Mouse (Mus musculus) adrenal gland, adult 8-10 months (tissue): ENCODE results near the gene Krtap5-5. TPM values are rescaled to one million over a fixed set of nuclear protein-coding genes. Genes with fewer than 3 reads are reported as not detected.
"Not testable (repeated sequence)": the region's sequence is repeated elsewhere in the genome, so short reads cannot be mapped to it uniquely, and the experiment has no call there.

ENCODE experiments used
- DNase-seq: peaks from one replicate; pipeline ENCODE4 v3.0.0; 2022
- total RNA-seq, 4 experiments: library from RNA; stranded (reverse); gene quantifications; 2 replicates each; pipeline ENCODE4 v1.2.4; 2022

Gene Krtap5-5
- not detected for total RNA-seq

DNA sequence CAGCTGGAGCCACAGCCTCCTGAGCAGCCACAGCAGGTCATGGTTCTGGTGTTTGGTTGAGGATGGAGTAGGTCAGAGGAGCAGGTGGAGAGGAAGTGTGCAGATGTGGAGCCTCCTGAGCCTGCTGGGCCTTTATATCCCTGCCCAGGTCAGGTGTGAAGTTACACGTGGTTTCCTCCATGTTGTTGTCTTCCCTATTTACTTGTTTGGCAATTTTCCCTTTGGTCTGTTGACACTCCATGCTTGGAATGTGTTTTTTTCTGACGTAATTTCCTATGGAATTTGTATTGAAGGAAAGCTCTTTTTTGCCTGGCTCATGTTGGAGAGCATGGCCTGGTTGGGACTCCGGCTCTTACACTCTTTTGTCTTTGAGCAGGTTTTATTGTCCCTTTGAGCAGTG lies at the start of gene Krtap5-5:
Gene Krtap5-5, minus strand, starts transcription at position 101 of the 400 bp plus-strand sequence.
- not testable (repeated sequence) for DNase-seq

DNA sequence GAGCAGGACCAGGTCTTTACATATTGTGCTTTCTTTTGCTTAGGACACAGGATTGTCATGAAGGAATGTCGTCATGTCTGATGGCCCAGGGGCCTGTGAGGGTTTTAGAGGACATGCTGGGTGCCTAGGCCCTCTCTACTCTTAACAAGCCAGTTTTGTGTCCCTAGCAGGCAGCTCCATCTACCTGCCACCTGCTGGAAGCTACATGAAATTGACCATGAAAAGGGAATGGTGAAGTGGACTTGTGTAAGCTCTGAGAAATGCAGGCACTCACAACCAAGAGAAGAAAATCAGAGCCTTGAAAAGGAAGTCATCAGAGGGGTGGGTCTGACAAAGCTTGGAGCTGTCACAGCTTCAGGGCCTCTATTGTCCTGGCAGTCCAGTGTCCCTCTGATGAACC lies 49.5 kb upstream of the Krtap5-5 start:
- DNase-seq = not testable (repeated sequence)

- not testable (repeated sequence) for DNase-seq
These were observed 48.4 kb upstream of the Krtap5-5 start for GRCm38 (mm10) chr7:142278183-142278582.

- not testable (repeated sequence) for DNase-seq
These were observed 44.5 kb upstream of the Krtap5-5 start, which contains the start of gene Gm4559 for GRCm38 (mm10) chr7:142274263-142274662. Gm4559 (minus strand) TSS chr7:142274363.

DNA sequence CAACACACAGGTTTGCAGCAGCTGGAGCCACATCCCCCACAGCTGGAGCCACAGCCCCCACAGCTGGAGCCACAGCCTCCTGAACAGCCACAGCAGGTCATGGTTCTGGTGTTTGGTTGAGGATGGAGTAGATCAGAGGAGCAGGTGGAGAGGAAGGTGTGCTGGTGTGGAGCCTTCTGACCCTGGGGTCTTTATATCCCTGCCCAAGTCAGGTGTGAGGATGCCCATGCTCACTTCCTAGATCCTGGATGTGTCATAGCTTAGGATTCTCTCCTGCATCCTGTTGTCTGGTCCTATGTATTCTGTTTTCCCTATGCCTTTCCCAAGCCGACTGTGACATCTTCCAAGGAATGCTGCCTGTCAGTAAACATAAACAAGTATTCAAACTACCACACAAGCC lies 28.5 kb upstream of the Krtap5-5 start, which contains the start of gene Gm2431:
Gene Gm2431, minus strand, starts transcription at position 101 of the 400 bp plus-strand sequence.
- not testable (repeated sequence) for DNase-seq

GRCm38 (mm10) chr7:142255517-142255916 lies 25.7 kb upstream of the Krtap5-5 start:
- DNase-seq = peak; percentile 5

DNA sequence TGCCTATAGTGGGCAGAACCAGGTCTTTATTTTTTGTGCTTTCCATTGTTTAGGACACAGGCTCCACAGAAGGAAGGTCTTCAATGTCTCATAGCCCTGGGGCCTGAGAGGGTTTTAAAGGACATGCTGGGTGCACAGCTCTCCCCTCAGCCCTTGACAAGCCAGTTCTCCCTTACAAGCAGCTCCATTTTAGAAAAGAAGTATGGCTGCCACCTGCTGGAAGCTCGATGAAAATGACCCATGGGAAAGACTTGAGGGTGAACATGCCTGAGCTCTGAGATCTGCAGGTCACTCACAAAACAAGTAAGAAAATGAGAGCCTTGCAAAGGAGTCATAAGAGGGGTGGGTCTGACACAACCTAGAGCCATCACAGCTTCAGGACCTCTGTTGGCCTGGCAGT lies 20.1 kb upstream of the Krtap5-5 start:
- no peak for DNase-seq

DNA sequence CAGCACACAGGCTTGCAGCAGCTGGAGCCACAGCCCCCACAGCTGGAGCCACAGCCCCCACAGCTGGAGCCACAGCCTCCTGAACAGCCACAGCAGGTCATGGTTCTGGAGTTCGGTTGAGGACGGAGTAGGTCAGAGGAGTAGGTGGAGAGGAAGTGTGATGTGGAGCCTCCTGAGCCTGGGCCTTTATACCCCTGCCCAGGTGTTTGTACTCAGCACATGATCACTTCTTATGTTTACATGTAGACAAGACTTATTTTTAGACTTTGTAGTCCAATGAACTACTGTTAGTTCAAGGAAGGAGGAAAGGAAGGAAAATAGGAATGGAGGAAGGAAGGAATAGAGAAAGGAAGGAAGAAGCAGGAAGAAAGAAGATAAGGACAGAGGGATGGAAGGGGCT lies 11.2 kb upstream of the Krtap5-5 start, which contains the start of gene Gm40460:
Gene Gm40460, minus strand, starts transcription at position 101 of the 400 bp plus-strand sequence.
- no peak for DNase-seq

- DNase-seq = no peak
These were observed 1.8 kb upstream of the Krtap5-5 start for GRCm38 (mm10) chr7:142231540-142231939.

DNA sequence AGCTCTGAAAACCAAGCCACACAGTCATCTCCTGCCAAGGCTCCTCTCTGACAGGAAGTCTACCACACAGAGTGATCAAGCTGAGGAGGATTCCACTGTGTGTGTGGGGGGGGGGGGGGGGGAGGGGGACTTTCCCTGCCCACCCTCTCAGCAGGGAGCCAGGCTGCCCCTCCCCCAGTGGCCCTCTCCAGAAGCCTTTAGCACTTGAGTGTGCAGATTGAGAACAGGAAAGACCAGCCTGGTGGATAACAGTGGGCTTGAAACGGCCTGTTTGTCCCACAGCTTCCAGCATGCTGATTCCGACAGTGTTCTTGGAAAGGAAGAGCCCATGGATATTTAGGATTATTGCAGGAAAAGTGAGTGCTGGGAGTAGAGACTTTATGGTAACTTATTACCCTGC lies 5.3 kb downstream of the Krtap5-5 start:
- DNase-seq = no peak

GRCm38 (mm10) chr7:142212136-142212535 lies 17.6 kb downstream of the Krtap5-5 start:
- DNase-seq = not testable (repeated sequence)

DNA sequence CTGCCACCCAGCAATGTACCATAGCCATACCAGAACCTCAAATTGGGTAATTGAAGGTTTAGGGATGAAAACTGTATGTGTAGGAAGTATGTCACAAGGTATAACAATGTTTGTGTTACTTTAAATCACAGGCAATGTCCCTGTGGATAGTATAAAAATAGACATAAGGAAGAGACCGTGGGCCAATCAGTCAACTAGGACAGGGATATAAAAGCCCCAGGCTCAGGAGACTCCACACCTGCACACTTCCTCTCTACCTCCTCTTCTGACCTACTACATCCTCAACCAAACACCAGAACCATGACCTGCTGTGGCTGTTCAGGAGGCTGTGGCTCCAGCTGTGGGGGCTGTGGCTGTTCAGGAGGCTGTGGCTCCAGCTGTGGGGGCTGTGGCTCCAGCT lies 18.2 kb downstream of the Krtap5-5 start, which contains the start of gene Gm7579:
Gene Gm7579, plus strand, starts transcription at position 301 of the 400 bp plus-strand sequence.
- no peak for DNase-seq

- not testable (repeated sequence) for DNase-seq
These were observed 22.9 kb downstream of the Krtap5-5 start for GRCm38 (mm10) chr7:142206891-142207290.

DNA sequence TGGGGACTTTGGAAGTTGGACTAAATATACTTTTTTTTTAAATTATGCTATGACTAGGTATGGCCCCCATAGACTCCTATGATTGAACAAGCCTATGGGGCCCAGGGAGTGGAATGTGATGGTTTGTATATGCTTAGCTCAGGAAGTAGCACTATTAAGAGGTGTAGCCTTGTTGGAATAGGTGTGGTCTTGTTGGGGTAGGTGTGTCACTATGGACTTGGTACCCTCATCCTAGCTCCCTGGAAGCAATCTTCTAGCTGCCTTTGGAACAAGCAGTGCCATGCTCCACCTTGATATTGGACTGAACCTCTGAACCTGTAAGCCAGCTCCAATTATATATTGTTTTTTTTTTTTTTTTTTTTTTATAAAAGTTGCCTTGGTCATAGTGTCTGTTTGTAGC lies 24.3 kb downstream of the Krtap5-5 start:
- DNase-seq = no peak

DNA sequence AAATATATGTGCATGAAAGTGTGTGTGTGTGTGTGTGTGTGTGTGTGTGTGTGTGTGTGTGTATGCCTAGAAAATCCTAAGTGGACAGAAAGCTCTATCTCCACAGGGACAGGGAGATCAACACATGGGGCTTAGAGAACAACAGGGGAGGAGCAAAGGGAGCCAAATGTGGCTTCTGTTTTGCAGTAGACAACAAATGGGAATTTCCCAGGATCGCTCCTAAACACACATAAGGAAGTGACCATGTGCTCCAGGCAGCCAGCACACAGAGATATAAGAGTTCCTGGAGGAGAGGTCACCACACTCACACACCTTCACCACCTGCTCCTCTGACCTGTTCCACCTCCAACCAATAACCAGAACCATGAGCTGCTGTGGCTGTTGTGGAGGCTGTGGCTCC lies 28.7 kb downstream of the Krtap5-5 start, which contains the start of gene Krtap5-3:
Gene Krtap5-3, plus strand, starts transcription at position 301 of the 400 bp plus-strand sequence.
- DNase-seq = no peak

DNA sequence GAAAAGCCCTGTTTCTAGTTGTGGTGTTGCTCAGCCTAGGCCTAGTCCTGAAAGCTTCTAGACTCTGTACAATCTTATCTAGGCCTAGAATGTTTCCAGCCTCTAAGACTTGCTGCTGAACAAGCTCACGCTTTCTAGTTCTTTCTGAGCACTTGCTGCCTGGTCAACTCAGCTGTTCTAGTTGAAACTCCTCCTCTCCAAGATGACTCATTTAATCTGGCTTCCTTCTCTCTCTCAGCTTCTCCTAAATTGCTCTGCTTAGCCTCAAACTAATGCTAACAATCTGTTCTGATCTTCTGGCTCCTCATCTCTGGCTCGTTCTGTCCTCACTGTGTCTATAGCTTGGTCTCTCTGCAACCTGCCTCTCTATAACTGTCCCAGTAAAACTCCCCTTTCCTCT lies 31.0 kb downstream of the Krtap5-5 start:
- DNase-seq = no peak

GRCm38 (mm10) chr7:142190289-142190688 lies 39.5 kb downstream of the Krtap5-5 start, which contains the start of gene Gm10153:
Gm10153 (minus strand) TSS chr7:142190389.
- DNase-seq = no peak

DNA sequence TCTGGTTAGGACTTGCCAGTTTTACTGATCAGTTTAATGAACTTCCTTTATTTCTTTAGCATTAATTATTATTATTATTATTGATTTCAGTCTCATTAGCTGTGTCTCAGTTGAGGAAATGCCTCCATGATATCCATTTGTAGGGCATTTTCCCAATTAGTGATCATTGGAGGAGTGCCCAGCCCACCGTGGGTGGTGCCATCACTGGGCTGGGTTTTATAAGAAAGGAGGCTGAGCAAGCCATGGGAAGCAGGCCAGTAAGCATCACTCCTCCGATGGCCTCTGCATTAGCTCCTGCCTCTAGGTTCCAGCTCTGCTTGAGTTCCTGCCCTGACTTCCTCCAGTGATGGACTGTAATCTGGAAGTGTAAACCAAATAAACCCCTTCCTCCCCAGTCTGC lies 41.6 kb downstream of the Krtap5-5 start:
- no peak for DNase-seq

- no peak for DNase-seq
These were observed 48.8 kb downstream of the Krtap5-5 start for GRCm38 (mm10) chr7:142181021-142181420.

Other genes with a start within 250 kb of the Krtap5-5 start
- 10 to 100 TPM; 52.8 to 65.8 (median 57.6) TPM for gene Mob2, start 168.9 kb downstream of the Krtap5-5 start, total RNA-seq
- 10 to 100 TPM in 3 of 4 experiments, 1 to 10 TPM in 1; 4.6 to 18.1 (median 14.3) TPM for gene Dusp8, start 134.1 kb downstream of the Krtap5-5 start, total RNA-seq
- not detected for gene Gm45618, start 109.2 kb downstream of the Krtap5-5 start, total RNA-seq
- gene Gm39115, start 93.9 kb downstream of the Krtap5-5 start, total RNA-seq = not detected
- gene Gm45337, start 85.4 kb downstream of the Krtap5-5 start, total RNA-seq = not detected
- gene Gm29735, start 72.9 kb downstream of the Krtap5-5 start, total RNA-seq = not detected
- not detected for gene Gm4553, start 64.2 kb downstream of the Krtap5-5 start, total RNA-seq
- gene Krtap5-2, start 54.0 kb downstream of the Krtap5-5 start, total RNA-seq = not detected
- not detected for gene Gm10153, start 39.6 kb downstream of the Krtap5-5 start, total RNA-seq
- not detected for gene Krtap5-3, start 28.6 kb downstream of the Krtap5-5 start, total RNA-seq
- gene Gm7579, start 18.1 kb downstream of the Krtap5-5 start, total RNA-seq = not detected
- not detected for gene Gm40460, start 11.1 kb upstream of the Krtap5-5 start, total RNA-seq
- gene Gm2431, start 28.4 kb upstream of the Krtap5-5 start, total RNA-seq = not detected
- gene Gm4559, start 44.4 kb upstream of the Krtap5-5 start, total RNA-seq = not detected
- not detected for gene Krtap5-1, start 67.1 kb upstream of the Krtap5-5 start, total RNA-seq
- gene Krtap5-4, start 73.6 kb upstream of the Krtap5-5 start, total RNA-seq = not detected
- 1 to 10 TPM; 2.7 to 7.8 (median 5.3) TPM for gene Ifitm10, start 143.8 kb upstream of the Krtap5-5 start, total RNA-seq
- 10 to 100 TPM in 3 of 4 experiments, 1 to 10 TPM in 1; 9.0 to 16.1 (median 11.0) TPM for gene Gm49369, start 152.7 kb upstream of the Krtap5-5 start, total RNA-seq
- 1,000 to 10,000 TPM in 2 of 4 experiments, 100 to 1,000 TPM in 2; 808 to 1,559 (median 1,212) TPM for gene Ctsd, start 158.1 kb upstream of the Krtap5-5 start, total RNA-seq
- gene Syt8, start 204.9 kb upstream of the Krtap5-5 start, total RNA-seq = 1 to 10 TPM in 1 of 4 experiments, not detected in 3; 1.2 TPM
- 1 to 10 TPM in 1 of 4 experiments, under 1 TPM in 3; 0.43 to 1.1 (median 0.85) TPM for gene Tnni2, start 211.8 kb upstream of the Krtap5-5 start, total RNA-seq
- gene Lsp1, start 230.8 kb upstream of the Krtap5-5 start, total RNA-seq = 10 to 100 TPM; 18.1 to 31.9 (median 21.4) TPM